Mouse (Mus musculus) liver, adult 2 months (tissue): ENCODE data around the gene Pde4dip. TPM values are rescaled to one million over a fixed set of nuclear protein-coding genes. Genes with fewer than 3 reads are reported as not detected.
A peak's percentile ranks its signal among the peaks of the same experiment; 100 is the strongest.

Source experiments
- DNase-seq: peaks from one replicate; pipeline ENCODE4 v3.0.0-alpha.2; 2011; ENCODE audit warnings: low read depth, low spot score; ENCODE audit errors: extremely low read depth
- H3K27ac ChIP-seq: fragments of 200-500 bp; replicated peaks from 2 replicates; pipeline ENCODE4 v1.5.1; 2012; ENCODE audit warnings: low read depth, mild to moderate bottlenecking, control low read depth, inconsistent platforms, low read length; ENCODE audit not compliant: insufficient read depth
- H3K27me3 ChIP-seq: fragments of 200-500 bp; 2 replicates; pipeline ENCODE4 v1.6.1; 2012; ENCODE audit warnings: mild to moderate bottlenecking, moderate library complexity, low read length, inconsistent platforms; ENCODE audit not compliant: control insufficient read depth, insufficient read depth
- H3K36me3 ChIP-seq: fragments of 200-500 bp; 2 replicates; pipeline ENCODE4 v1.6.1; 2012; ENCODE audit warnings: low read length, inconsistent platforms; ENCODE audit not compliant: control insufficient read depth, insufficient read depth
- H3K4me1 ChIP-seq: fragments of 200-500 bp; 2 replicates; pipeline ENCODE4 v1.6.1; 2011; ENCODE audit warnings: low read length; ENCODE audit not compliant: control insufficient read depth, insufficient read depth
- H3K4me3 ChIP-seq: fragments of 200-500 bp; 2 replicates; pipeline ENCODE4 v1.5.1; 2011; ENCODE audit warnings: low read depth, mild to moderate bottlenecking, control low read depth, low read length, moderate library complexity; ENCODE audit not compliant: insufficient read depth
- H3K79me2 ChIP-seq: fragments of 200-500 bp; 2 replicates; pipeline ENCODE4 v1.6.1; 2012; ENCODE audit warnings: inconsistent platforms, mild to moderate bottlenecking, low read length, moderate library complexity; ENCODE audit not compliant: control insufficient read depth, insufficient read depth
- H3K9ac ChIP-seq: fragments of 200-500 bp; 2 replicates; pipeline ENCODE4 v1.6.1; 2012; ENCODE audit warnings: low read depth, mild to moderate bottlenecking, control low read depth, inconsistent platforms, low read length
- CTCF ChIP-seq: fragments of 200-500 bp; IDR thresholded peaks from 2 replicates; pipeline ENCODE4 v1.5.1; 2011; ENCODE audit warnings: low read depth, low read length, control low read depth
- POLR2A ChIP-seq: fragments of 200-500 bp; IDR thresholded peaks from 2 replicates; pipeline ENCODE4 v1.6.1; 2011; ENCODE audit warnings: low read length, control low read depth; ENCODE audit not compliant: insufficient read depth; ENCODE audit errors: extremely low read depth
- WGBS: fragments of 180-500 bp; shearing (Covaris S2); methylation state at CpG from one replicate; pipeline ENCODE4 v1.1.7; 2018; 5-methylcytosine and 5-hydroxymethylcytosine counted together
- polyA plus RNA-seq: library from polyadenylated mRNA; depleted of rRNA; stranded (reverse); fragments of >200 nt; gene quantifications from 2 replicates; pipeline ENCODE4 v1.2.3, GENCODE M21; 2012
- total RNA-seq: library from RNA; depleted of rRNA; stranded (reverse); fragments of >200 nt; gene quantifications from 2 replicates; pipeline ENCODE4 v1.2.3, GENCODE M21; 2014

The Pde4dip gene
- total and polyA plus RNA-seq, 2 experiments, result 24.0 to 50.1 TPM

DNA sequence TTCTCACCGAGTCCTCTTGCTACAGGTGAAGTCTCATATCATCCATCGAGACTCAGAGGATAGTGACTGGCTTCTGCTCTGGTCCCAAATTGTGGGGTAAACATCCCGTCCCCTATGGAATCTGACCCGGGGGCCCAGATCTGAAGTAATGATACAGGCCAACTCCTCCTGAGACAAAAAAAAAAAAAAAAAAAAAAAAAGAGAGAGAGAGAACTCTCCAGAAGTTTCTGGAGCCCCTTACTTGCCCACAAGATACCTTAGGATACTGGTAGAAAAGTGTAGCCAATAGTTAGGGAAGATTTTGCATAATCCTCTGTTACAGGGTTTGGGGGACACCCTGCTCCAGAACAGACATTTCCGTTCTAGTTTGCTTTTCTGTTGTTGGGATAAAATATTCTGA, 205.9 kb downstream of the Pde4dip start:
- Histone ChIP-seq H3K79me2 (no peaks in the 10 kb centered on the region), H3K36me3 (no peaks in the 10 kb centered on the region), H3K4me1 (peaks cover 3% of the 10 kb centered on the region), H3K27me3 (no peaks in the 10 kb centered on the region), H3K4me3 (no peak overlapping the region), H3K9ac (peak overlapping the region; percentile 41), H3K27ac (no peak overlapping the region)
- no peak for TF ChIP-seq CTCF
- TF ChIP-seq POLR2A, result no peak
- 45% methylated on average over 5 of the region's 5 CpGs for WGBS
- DNase-seq, result no peak

- 2% methylated on average over 11 of the region's 11 CpGs for WGBS
Measured at GRCm38 (mm10) chr3:97682159-97682502, 206.4 kb downstream of the Pde4dip start.

DNA sequence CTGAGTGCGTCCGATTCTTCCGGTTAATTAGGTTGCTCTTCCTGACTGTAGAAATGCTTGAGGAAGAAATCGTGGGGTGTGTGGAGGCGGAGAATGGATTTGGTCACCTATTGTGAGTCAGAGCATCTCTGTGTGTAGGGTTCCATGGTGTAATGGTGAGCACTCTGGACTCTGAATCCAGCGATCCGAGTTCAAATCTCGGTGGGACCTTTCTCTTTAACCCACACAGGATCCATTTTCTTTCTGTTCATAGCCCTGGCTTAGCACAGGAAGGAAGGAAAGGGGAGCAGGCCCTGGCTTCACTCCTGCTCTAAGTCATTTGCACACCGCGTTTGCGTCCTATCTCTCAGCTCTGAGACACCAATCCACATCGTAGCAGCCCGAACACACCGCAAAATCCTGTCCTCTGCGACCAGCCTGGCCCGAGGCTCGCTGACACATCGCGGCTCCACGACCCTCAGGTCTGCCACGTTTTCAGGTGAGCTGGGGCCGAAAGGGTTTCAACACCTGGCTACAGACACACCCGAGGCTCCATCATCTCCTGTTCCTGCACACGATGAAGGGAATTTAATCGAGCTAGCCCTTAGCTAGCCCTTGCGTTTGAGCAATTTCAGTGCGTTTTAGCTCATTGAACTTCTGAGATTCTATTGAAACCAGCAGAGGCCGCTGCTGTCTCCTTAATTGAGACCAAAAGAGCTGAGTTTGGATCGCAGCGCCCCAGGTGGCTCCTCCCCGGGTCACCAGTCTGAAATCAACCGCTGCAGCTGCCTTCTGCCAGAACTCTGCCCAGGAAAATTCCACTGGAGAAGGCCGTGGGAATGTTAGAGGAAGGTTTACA, 207.0 kb downstream of the Pde4dip start:
- peak; percentile 83 for DNase-seq
- H3K36me3 ChIP-seq, result no peaks in the 10 kb centered on the region
- H3K27me3 ChIP-seq, result no peaks in the 10 kb centered on the region
- peak overlapping the region; percentile 57 for H3K9ac ChIP-seq
- no peak overlapping the region for H3K27ac ChIP-seq
- WGBS, result 4% methylated on average over 33 of the region's 33 CpGs
- H3K4me1 ChIP-seq, result peaks cover 3% of the 10 kb centered on the region
- H3K79me2 ChIP-seq, result no peaks in the 10 kb centered on the region
- TF ChIP-seq CTCF, result peak; percentile 68
- no peak for TF ChIP-seq POLR2A
- peak overlapping the region; percentile 55 for H3K4me3 ChIP-seq

More at GRCm38 (mm10) chr3:97682159-97682502, 206.4 kb downstream of the Pde4dip start:
- Histone ChIP-seq H3K9ac (peak overlapping the region; percentile 41), H3K4me3 (peak overlapping the region; percentile 19; the same call in 1 of the 2 replicates), H3K27me3 (no peaks in the 10 kb centered on the region), H3K36me3 (no peaks in the 10 kb centered on the region), H3K79me2 (no peaks in the 10 kb centered on the region), H3K27ac (no peak overlapping the region), H3K4me1 (peaks cover 3% of the 10 kb centered on the region)
- TF ChIP-seq CTCF (no peak), POLR2A (no peak)
- no peak for DNase-seq

DNA sequence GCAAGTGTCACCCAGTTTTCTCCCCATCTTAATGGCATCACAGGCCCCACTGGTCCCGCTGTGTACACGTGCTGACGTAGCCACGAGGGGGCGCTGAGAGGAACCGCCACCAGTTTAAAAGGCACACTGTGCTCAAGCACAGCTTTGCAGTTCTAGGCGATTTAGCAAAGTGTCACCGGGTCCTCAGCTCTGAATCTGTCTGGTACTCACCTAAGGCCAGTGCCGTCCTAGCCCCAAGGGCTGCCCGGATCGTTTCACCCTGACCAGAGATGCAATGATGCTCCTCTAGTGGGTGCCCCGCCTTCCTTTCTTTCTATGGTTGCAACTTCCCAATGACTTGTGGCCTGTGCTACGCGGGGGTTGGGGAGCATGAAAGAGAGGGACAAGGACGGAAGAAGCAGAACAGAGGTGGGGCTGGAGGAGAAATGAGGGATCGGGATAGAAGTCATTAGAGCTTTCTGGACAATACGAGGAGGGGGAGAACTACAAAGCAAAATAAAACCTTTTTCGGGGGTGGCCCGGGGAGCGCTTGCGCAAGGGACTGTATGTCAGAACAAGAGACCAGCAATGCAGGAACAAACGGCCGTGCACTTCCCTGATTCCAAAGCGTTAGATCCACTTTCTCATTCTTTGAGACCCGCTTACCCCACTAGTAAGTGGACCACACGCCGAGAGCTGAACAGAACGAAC, 207.7 kb downstream of the Pde4dip start:
- WGBS, result 15% methylated on average over 28 of the region's 28 CpGs
- Histone ChIP-seq H3K36me3 (no peaks in the 10 kb centered on the region), H3K27me3 (no peaks in the 10 kb centered on the region), H3K4me3 (peak overlapping the region; percentile 55), H3K27ac (no peak overlapping the region), H3K9ac (no peak overlapping the region), H3K79me2 (no peaks in the 10 kb centered on the region), H3K4me1 (peaks cover 3% of the 10 kb centered on the region)
- TF ChIP-seq CTCF, result peak; percentile 87
- no peak for TF ChIP-seq POLR2A
- DNase-seq, result peak; percentile 40

DNA sequence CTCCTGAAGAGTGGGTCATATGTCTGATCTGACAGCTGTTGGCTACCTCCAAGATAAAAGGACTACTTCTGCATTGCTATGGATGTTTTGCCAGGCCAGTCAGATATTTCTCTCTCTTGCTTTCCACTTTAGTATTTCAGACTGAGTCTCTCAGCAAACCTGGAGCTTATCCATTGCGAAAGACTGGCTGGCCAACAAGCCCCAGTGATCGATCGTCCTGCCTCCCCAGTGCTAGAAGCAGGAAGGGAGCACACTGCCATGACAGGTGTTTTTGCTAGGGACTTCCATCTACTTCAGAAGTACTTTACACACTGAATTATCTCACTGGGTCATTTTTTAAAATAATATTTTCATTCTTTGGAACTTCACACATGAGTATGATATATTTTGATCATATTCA, 210.1 kb downstream of the Pde4dip start:
- WGBS, result 19% methylated on average over 3 of the region's 3 CpGs
- TF ChIP-seq CTCF (no peak), POLR2A (no peak)
- Histone ChIP-seq H3K4me1 (peaks cover 3% of the 10 kb centered on the region), H3K27me3 (no peaks in the 10 kb centered on the region), H3K4me3 (no peak overlapping the region), H3K79me2 (no peaks in the 10 kb centered on the region), H3K36me3 (no peaks in the 10 kb centered on the region), H3K27ac (no peak overlapping the region), H3K9ac (no peak overlapping the region)
- DNase-seq, result peak; percentile 78

GRCm38 (mm10) chr3:97676126-97676525, 212.4 kb downstream of the Pde4dip start:
- Histone ChIP-seq H3K36me3 (no peaks in the 10 kb centered on the region), H3K79me2 (no peaks in the 10 kb centered on the region), H3K4me1 (no peaks in the 10 kb centered on the region; the same call in 1 of the 2 replicates), H3K27ac (no peak overlapping the region), H3K27me3 (no peaks in the 10 kb centered on the region), H3K4me3 (no peak overlapping the region), H3K9ac (no peak overlapping the region)
- DNase-seq, result no peak
- 93% methylated on average over 3 of the region's 3 CpGs for WGBS
- TF ChIP-seq CTCF (no peak), POLR2A (no peak)
